Mouse (Mus musculus): ENCODE data around the gene Ccndbp1. TPM values are rescaled to one million over a fixed set of nuclear protein-coding genes. Genes with fewer than 3 reads are reported as not detected.

Ccndbp1 gene
- polyA plus RNA-seq (2012; rRNA removed): 74.7 and 75.5 TPM in 2 replicates

DNA sequence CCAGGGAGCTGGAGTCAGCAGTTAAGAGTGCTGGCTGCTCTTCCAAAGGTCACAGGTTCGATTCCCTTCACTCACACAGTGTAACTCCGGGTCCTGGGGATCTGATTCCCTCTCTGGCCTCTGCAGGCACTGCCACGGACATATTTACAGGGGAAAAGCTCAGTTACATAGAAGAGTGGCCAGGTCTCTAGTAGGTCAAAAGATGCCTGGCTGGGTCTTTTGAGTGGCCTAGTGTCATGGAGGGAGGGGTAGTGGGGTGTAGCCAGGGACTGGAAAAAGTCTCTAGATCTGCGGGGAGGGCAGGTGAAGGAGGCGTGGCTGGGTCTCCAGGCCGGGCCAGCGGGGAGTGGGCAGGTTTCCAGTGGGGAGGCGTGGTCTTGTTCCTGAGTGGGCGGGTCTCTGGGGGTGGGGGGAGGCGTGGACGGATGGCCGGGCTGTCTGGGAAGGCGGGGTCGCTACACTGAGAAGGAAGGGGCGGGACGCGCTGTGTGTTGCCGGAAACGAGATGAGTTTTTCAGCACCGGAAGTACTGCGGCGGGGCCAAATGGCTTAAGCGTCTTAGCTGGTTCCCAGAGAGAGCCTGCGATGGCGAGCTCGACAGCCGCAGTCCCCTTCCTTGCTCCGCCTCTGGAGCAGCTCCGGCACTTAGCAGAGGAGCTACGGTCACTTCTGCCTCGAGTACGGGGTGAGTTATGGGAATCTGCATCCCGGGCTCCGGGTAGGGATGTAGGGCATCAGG lies at the start of gene Ccndbp1:
Gene Ccndbp1 (plus strand): TSS at position 479 of the 739 bp plus-strand sequence.

GRCm38 (mm10) chr2:120970559-120971080 lies 37.6 kb upstream of the Ccndbp1 start, which contains the start of gene Ubr1:
Gene Ubr1 (minus strand): TSS chr2:120970715.

GRCm38 (mm10) chr2:120976990-120977925 lies 30.9 kb upstream of the Ccndbp1 start, which contains the start of gene Tmem62:
Gene Tmem62 (plus strand): TSS chr2:120977017.

GRCm38 (mm10) chr2:121036733-121037341 lies 28.6 kb downstream of the Ccndbp1 start, which contains the start of gene Epb42:
Gene Epb42 (minus strand): TSS chr2:121037072.

Other genes with a start within 250 kb of the Ccndbp1 start
- gene Cdan1, start 158.3 kb upstream of the Ccndbp1 start, polyA plus RNA-seq (2012; rRNA removed): 32.6 and 35.4 TPM in 2 replicates
- 21.0 and 22.6 TPM in 2 replicates for gene Ttbk2, start 157.8 kb upstream of the Ccndbp1 start, polyA plus RNA-seq (2012; rRNA removed)
- gene Ubr1, start 37.7 kb upstream of the Ccndbp1 start, polyA plus RNA-seq (2012; rRNA removed): 22.1 and 23.6 TPM in 2 replicates
- 20.5 and 21.8 TPM in 2 replicates for gene Tmem62, start 31.4 kb upstream of the Ccndbp1 start, polyA plus RNA-seq (2012; rRNA removed)
- gene Epb42, start 28.7 kb downstream of the Ccndbp1 start, polyA plus RNA-seq (2012; rRNA removed): 0.05 and 0.06 TPM in 2 replicates
- gene Tgm5, start 77.4 kb downstream of the Ccndbp1 start, polyA plus RNA-seq (2012; rRNA removed): 0.04 and 0.11 TPM in 2 replicates
- gene Tgm7, start 101.4 kb downstream of the Ccndbp1 start, polyA plus RNA-seq (2012; rRNA removed): 0.08 and 0.10 TPM in 2 replicates
- gene Adal, start 132.0 kb downstream of the Ccndbp1 start, polyA plus RNA-seq (2012; rRNA removed): 24.2 and 26.3 TPM in 2 replicates
- 8.4 and 9.6 TPM in 2 replicates for gene Lcmt2, start 132.2 kb downstream of the Ccndbp1 start, polyA plus RNA-seq (2012; rRNA removed)
- 45.6 and 47.1 TPM in 2 replicates for gene Tubgcp4, start 162.3 kb downstream of the Ccndbp1 start, polyA plus RNA-seq (2012; rRNA removed)
- gene Zscan29, start 162.7 kb downstream of the Ccndbp1 start, polyA plus RNA-seq (2012; rRNA removed): 3.9 and 4.2 TPM in 2 replicates